Mouse (Mus musculus) limb, embryonic 11.5 days (tissue): Measurements from ENCODE around the gene Ttll11. TPM values are rescaled to one million over a fixed set of nuclear protein-coding genes. Genes with fewer than 3 reads are reported as not detected.

Source experiments
- ATAC-seq: fragments of 200-750 bp; cut with Nextera tagmentation; 2 replicates; pipeline ENCODE4 v1.8.0; 2017; ENCODE audit warnings: low read depth; ENCODE audit not compliant: insufficient number of reproducible peaks, low FRiP score, low TSS enrichment
- DNase-seq: peaks from one replicate; pipeline ENCODE4 v3.0.0-alpha.2; 2015; ENCODE audit warnings: low spot score
- H3K27ac ChIP-seq: fragments of 300-500 bp; sonication (generic); replicated peaks from 2 replicates; pipeline ENCODE4 v1.5.1; 2014; ENCODE audit warnings: low read depth, mild to moderate bottlenecking, low read length
- H3K27me3 ChIP-seq: fragments of 300-500 bp; sonication (generic); 2 replicates; pipeline ENCODE4 v1.6.1; 2014; ENCODE audit warnings: mild to moderate bottlenecking, low read length, mixed read lengths; ENCODE audit not compliant: control insufficient read depth, insufficient read depth
- H3K36me3 ChIP-seq: fragments of 300-500 bp; sonication (generic); 2 replicates; pipeline ENCODE4 v1.6.1; 2014; ENCODE audit warnings: mild to moderate bottlenecking, low read length, moderate library complexity, mixed read lengths; ENCODE audit not compliant: control insufficient read depth, insufficient read depth
- H3K4me1 ChIP-seq: fragments of 300-500 bp; sonication (generic); 2 replicates; pipeline ENCODE4 v1.6.1; 2014; ENCODE audit warnings: low read length, mixed read lengths; ENCODE audit not compliant: control insufficient read depth, insufficient read depth
- H3K4me2 ChIP-seq: fragments of 300-500 bp; sonication (generic); 2 replicates; pipeline ENCODE4 v1.6.1; 2014; ENCODE audit warnings: low read depth, mild to moderate bottlenecking, moderate library complexity; ENCODE audit not compliant: severe bottlenecking
- H3K4me3 ChIP-seq: fragments of 300-500 bp; sonication (generic); 2 replicates; pipeline ENCODE4 v1.5.1; 2014; ENCODE audit warnings: low read depth, low read length
- H3K9ac ChIP-seq: fragments of 300-500 bp; sonication (generic); 2 replicates; pipeline ENCODE4 v1.6.1; 2014; ENCODE audit warnings: mild to moderate bottlenecking, low read length
- H3K9me3 ChIP-seq: fragments of 300-500 bp; sonication (generic); 2 replicates; pipeline ENCODE4 v1.6.1; 2016; ENCODE audit warnings: low read length; ENCODE audit not compliant: control insufficient read depth
- WGBS: fragments of 180-500 bp; shearing (Covaris S2); extraction: QIAGEN DNeasy Blood & Tissue Kit; methylation state at CpG from one replicate; pipeline ENCODE4 v1.1.7; 2014; 5-methylcytosine and 5-hydroxymethylcytosine counted together
- polyA plus RNA-seq: library from polyadenylated mRNA; unstranded; fragments of >200 nt; fragmentation: Nextera tagmentation; extraction: Ambion mirVana; gene quantifications from 2 replicates; pipeline ENCODE4 v1.2.1, GENCODE M21; 2014

Gene Ttll11
- polyA plus RNA-seq, 1 experiment from 2014 or later: 0.97 TPM

GRCm38 (mm10) chr2:35930498-35931149, 49.1 kb downstream of the Ttll11 start:
- no peaks in the 10 kb centered on the region for H3K36me3 ChIP-seq
- no peak overlapping the region for H3K4me3 ChIP-seq
- no peaks in the 10 kb centered on the region for H3K9me3 ChIP-seq
- no peak overlapping the region for H3K9ac ChIP-seq
- peak; percentile 92 for DNase-seq
- no peak for ATAC-seq
- H3K4me1 ChIP-seq: no peaks in the 10 kb centered on the region
- H3K27ac ChIP-seq: no peak overlapping the region
- WGBS: 36% methylated on average over 11 of the region's 11 CpGs
- no peak overlapping the region for H3K4me2 ChIP-seq
- no peaks in the 10 kb centered on the region for H3K27me3 ChIP-seq

GRCm38 (mm10) chr2:35928133-35928532, 51.6 kb downstream of the Ttll11 start:
- Histone ChIP-seq H3K27ac (no peak overlapping the region), H3K9ac (no peak overlapping the region), H3K4me3 (no peak overlapping the region), H3K27me3 (no peaks in the 10 kb centered on the region), H3K9me3 (no peaks in the 10 kb centered on the region), H3K4me2 (no peak overlapping the region), H3K4me1 (no peaks in the 10 kb centered on the region), H3K36me3 (no peaks in the 10 kb centered on the region)
- ATAC-seq (no peak), DNase-seq (no peak)
- 74% methylated on average over 6 of the region's 6 CpGs for WGBS

- Histone ChIP-seq H3K27ac (no peak overlapping the region), H3K9me3 (no peaks in the 10 kb centered on the region), H3K9ac (no peak overlapping the region), H3K4me3 (no peak overlapping the region), H3K27me3 (no peaks in the 10 kb centered on the region), H3K4me2 (no peak overlapping the region), H3K4me1 (no peaks in the 10 kb centered on the region), H3K36me3 (no peaks in the 10 kb centered on the region)
- ATAC-seq (no peak), DNase-seq (no peak)
- WGBS: 70% methylated on average over 4 of the region's 4 CpGs
Observed at GRCm38 (mm10) chr2:35924947-35925346, 54.8 kb downstream of the Ttll11 start.

- ATAC-seq: no peak
- no peaks in the 10 kb centered on the region for H3K27me3 ChIP-seq
- 83% methylated on average over 3 of the region's 3 CpGs for WGBS
Observed at GRCm38 (mm10) chr2:35922956-35923355, 56.8 kb downstream of the Ttll11 start.

GRCm38 (mm10) chr2:35912090-35912489, 67.6 kb downstream of the Ttll11 start:
- no peak overlapping the region for H3K27ac ChIP-seq
- H3K36me3 ChIP-seq: no peaks in the 10 kb centered on the region
- peaks cover 2% of the 10 kb centered on the region; the same call in 1 of the 2 replicates for H3K27me3 ChIP-seq
- WGBS: 84% methylated on average over 4 of the region's 4 CpGs
- no peaks in the 10 kb centered on the region for H3K9me3 ChIP-seq
- DNase-seq (no peak), ATAC-seq (no peak)
- no peak overlapping the region for H3K9ac ChIP-seq
- H3K4me2 ChIP-seq: no peak overlapping the region
- H3K4me3 ChIP-seq: no peak overlapping the region
- H3K4me1 ChIP-seq: peaks cover 4% of the 10 kb centered on the region; the same call in 1 of the 2 replicates

More at GRCm38 (mm10) chr2:35922956-35923355, 56.8 kb downstream of the Ttll11 start:
- no peak for DNase-seq
- H3K4me3 ChIP-seq: no peak overlapping the region
- H3K27ac ChIP-seq: no peak overlapping the region
- no peak overlapping the region for H3K4me2 ChIP-seq
- H3K9me3 ChIP-seq: no peaks in the 10 kb centered on the region
- H3K9ac ChIP-seq: no peak overlapping the region
- H3K4me1 ChIP-seq: no peaks in the 10 kb centered on the region
- H3K36me3 ChIP-seq: no peaks in the 10 kb centered on the region

- H3K27ac ChIP-seq: no peak overlapping the region
- no peak overlapping the region for H3K4me3 ChIP-seq
- no peaks in the 10 kb centered on the region for H3K9me3 ChIP-seq
Observed at GRCm38 (mm10) chr2:35911675-35912074, 68.0 kb downstream of the Ttll11 start.

GRCm38 (mm10) chr2:35910740-35911139, 69.0 kb downstream of the Ttll11 start:
- no peaks in the 10 kb centered on the region for H3K9me3 ChIP-seq
- peaks cover 4% of the 10 kb centered on the region; the same call in 1 of the 2 replicates for H3K4me1 ChIP-seq
- H3K9ac ChIP-seq: no peak overlapping the region
- H3K27me3 ChIP-seq: peaks cover 2% of the 10 kb centered on the region; the same call in 1 of the 2 replicates
- H3K27ac ChIP-seq: no peak overlapping the region
- H3K36me3 ChIP-seq: no peaks in the 10 kb centered on the region
- 28% methylated on average over 9 of the region's 9 CpGs for WGBS
- H3K4me2 ChIP-seq: no peak overlapping the region
- no peak for ATAC-seq
- H3K4me3 ChIP-seq: no peak overlapping the region
- DNase-seq: peak; percentile 42

More at GRCm38 (mm10) chr2:35911675-35912074, 68.0 kb downstream of the Ttll11 start:
- Histone ChIP-seq H3K9ac (no peak overlapping the region), H3K4me1 (peaks cover 4% of the 10 kb centered on the region; the same call in 1 of the 2 replicates), H3K27me3 (peaks cover 2% of the 10 kb centered on the region; the same call in 1 of the 2 replicates), H3K36me3 (no peaks in the 10 kb centered on the region), H3K4me2 (no peak overlapping the region)
- ATAC-seq (no peak), DNase-seq (no peak)
- 84% methylated on average over 1 of the region's 1 CpGs for WGBS

GRCm38 (mm10) chr2:35909353-35909752, 70.4 kb downstream of the Ttll11 start:
- H3K4me1 ChIP-seq: peaks cover 4% of the 10 kb centered on the region; the same call in 1 of the 2 replicates
- no peak overlapping the region for H3K9ac ChIP-seq
- no peak for DNase-seq
- H3K9me3 ChIP-seq: no peaks in the 10 kb centered on the region
- H3K4me2 ChIP-seq: no peak overlapping the region
- H3K27ac ChIP-seq: no peak overlapping the region
- WGBS: 95% methylated on average over 4 of the region's 4 CpGs
- peaks cover 2% of the 10 kb centered on the region; the same call in 1 of the 2 replicates for H3K27me3 ChIP-seq
- no peak overlapping the region for H3K4me3 ChIP-seq
- no peaks in the 10 kb centered on the region for H3K36me3 ChIP-seq
- ATAC-seq: no peak
